Mouse (Mus musculus): ENCODE results near the gene Ssr3.

DNA sequence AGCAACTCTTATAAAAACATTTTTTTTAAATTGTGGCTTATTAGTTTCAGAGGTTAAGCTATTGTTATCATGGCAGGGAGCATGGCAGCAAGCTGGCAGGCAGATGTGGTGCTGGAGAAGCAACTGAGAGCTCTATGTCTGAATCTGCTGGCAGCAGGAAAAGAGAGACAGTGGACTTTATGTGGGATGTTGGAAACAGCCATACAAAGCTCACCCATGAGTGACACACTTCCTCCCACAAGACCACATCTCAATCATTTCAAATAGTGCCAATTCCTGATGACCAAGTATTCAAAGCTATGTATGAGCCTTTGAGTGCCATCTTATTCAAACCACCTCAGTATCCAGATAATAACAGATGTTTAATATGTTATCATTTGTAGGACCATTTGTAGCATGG, 15.5 kb upstream of the Ssr3 start:
- TF ChIP-seq RCOR1 (IDR thresholded peaks at IDR 0.05; ENCODE audit: low read depth, low read length) (no peak), RAD21 (IDR thresholded peaks at IDR 0.05; ENCODE audit: low read depth, low read length) (no peak), CTCF (IDR thresholded peaks at IDR 0.05 in 2 of 3, conservative IDR thresholded peaks at IDR 0.05 in 1 of 3; ENCODE audit: control insufficient read depth in 1 of 3, insufficient read depth in 1 of 3, low read depth in 2 of 3, low read length in 3 of 3, poor library complexity in 1 of 3, severe bottlenecking in 1 of 3) (no peak), MAX (IDR thresholded peaks at IDR 0.05; ENCODE audit: low read length) (no peak), POLR2A (IDR thresholded peaks at IDR 0.05; ENCODE audit: control insufficient read depth in 1 of 2, insufficient read depth in 1 of 2, low read depth in 1 of 2, low read length in 2 of 2, poor library complexity in 1 of 2) (no peak), ZMIZ1 (IDR thresholded peaks at IDR 0.05; ENCODE audit: low read depth, low read length) (no peak)
